Mouse (Mus musculus) midbrain, embryonic 10.5 days (tissue): ENCODE measurements around the gene Tmem102. TPM values are rescaled to one million over a fixed set of nuclear protein-coding genes. Genes with fewer than 3 reads are reported as not detected.

Source experiments
- DNase-seq: peaks from one replicate; pipeline ENCODE4 v3.0.0-alpha.2; 2017; ENCODE audit warnings: low spot score
- H3K27ac ChIP-seq: fragments of 300-500 bp; sonication (generic); replicated peaks from 2 replicates; pipeline ENCODE4 v1.5.1; 2016; ENCODE audit warnings: mild to moderate bottlenecking
- H3K27me3 ChIP-seq: fragments of 300-500 bp; sonication (generic); 2 replicates; pipeline ENCODE4 v1.6.1; 2016; ENCODE audit warnings: low read depth, mild to moderate bottlenecking; ENCODE audit not compliant: poor library complexity, severe bottlenecking
- H3K36me3 ChIP-seq: fragments of 300-500 bp; sonication (generic); 2 replicates; pipeline ENCODE4 v1.6.1; 2016; ENCODE audit warnings: mild to moderate bottlenecking, moderate library complexity
- H3K4me1 ChIP-seq: fragments of 300-500 bp; sonication (generic); 2 replicates; pipeline ENCODE4 v1.6.1; 2016
- H3K4me3 ChIP-seq: fragments of 300-500 bp; sonication (generic); 2 replicates; pipeline ENCODE4 v1.5.1; 2016; ENCODE audit warnings: mild to moderate bottlenecking, moderate library complexity
- H3K9me3 ChIP-seq: fragments of 300-500 bp; sonication (generic); replicated peaks from 2 replicates; pipeline ENCODE4 v1.6.1; 2016; ENCODE audit warnings: mild to moderate bottlenecking
- WGBS: fragments of 180-500 bp; shearing (Covaris S2); methylation state at CpG from one replicate; pipeline ENCODE4 v1.1.7; 2016; 5-methylcytosine and 5-hydroxymethylcytosine counted together
- polyA plus RNA-seq: library from polyadenylated mRNA; unstranded; fragments of >200 nt; fragmentation: Nextera tagmentation; extraction: Ambion mirVana; gene quantifications from 2 replicates; pipeline ENCODE4 v1.2.1, GENCODE M21; 2016

The Tmem102 gene
- polyA plus RNA-seq, 1 experiment from 2014 or later, result 0.90 TPM

- no peaks in the 10 kb centered on the region; the same call in 1 of the 2 replicates for H3K27me3 ChIP-seq
- peaks cover 19% of the 10 kb centered on the region for H3K9me3 ChIP-seq
- no peaks in the 10 kb centered on the region for H3K36me3 ChIP-seq
- no peak within 1 kb of the TSS for H3K4me3 ChIP-seq
- DNase-seq, result no peak
- H3K27ac ChIP-seq, result no peak within 1 kb of the TSS
- H3K4me1 ChIP-seq, result no peaks in the 10 kb centered on the region
- WGBS, result 66% methylated on average over 10 of the region's 10 CpGs
These were observed 9.7 kb upstream of the Tmem102 start, which contains the start of gene Gm39566 for GRCm38 (mm10) chr11:69815155-69815554. Gene Gm39566, minus strand, starts transcription at chr11:69815298.

GRCm38 (mm10) chr11:69810280-69810679 is 4.9 kb upstream of the Tmem102 start:
- Histone ChIP-seq H3K9me3 (peaks cover 5% of the 10 kb centered on the region; the same call in 1 of the 2 replicates), H3K4me3 (no peak overlapping the region), H3K27me3 (peaks cover 23% of the 10 kb centered on the region), H3K4me1 (peaks cover 3% of the 10 kb centered on the region; the same call in 1 of the 2 replicates), H3K36me3 (no peaks in the 10 kb centered on the region), H3K27ac (no peak overlapping the region)
- no peak for DNase-seq

GRCm38 (mm10) chr11:69807641-69808040 is 2.2 kb upstream of the Tmem102 start:
- H3K36me3 ChIP-seq, result no peaks in the 10 kb centered on the region
- no peak for DNase-seq
- H3K27ac ChIP-seq, result no peak overlapping the region
- peaks cover 30% of the 10 kb centered on the region for H3K4me1 ChIP-seq
- H3K9me3 ChIP-seq, result peaks cover 5% of the 10 kb centered on the region; the same call in 1 of the 2 replicates
- H3K27me3 ChIP-seq, result peaks cover 49% of the 10 kb centered on the region
- 82% methylated on average over 2 of the region's 2 CpGs for WGBS
- H3K4me3 ChIP-seq, result no peak overlapping the region

- H3K27me3 ChIP-seq, result peaks cover 62% of the 10 kb centered on the region
- H3K36me3 ChIP-seq, result no peaks in the 10 kb centered on the region
- H3K4me3 ChIP-seq, result no peak overlapping the region
- H3K9me3 ChIP-seq, result peaks cover 5% of the 10 kb centered on the region; the same call in 1 of the 2 replicates
- WGBS, result 86% methylated on average over 4 of the region's 4 CpGs
- DNase-seq, result no peak
- no peak overlapping the region for H3K27ac ChIP-seq
- peaks cover 42% of the 10 kb centered on the region for H3K4me1 ChIP-seq
These were observed 954 bp upstream of the Tmem102 start for GRCm38 (mm10) chr11:69806378-69806777.

- DNase-seq, result no peak
- H3K9me3 ChIP-seq, result peaks cover 5% of the 10 kb centered on the region; the same call in 1 of the 2 replicates
- H3K27ac ChIP-seq, result no peak overlapping the region
- H3K4me1 ChIP-seq, result peaks cover 60% of the 10 kb centered on the region
- H3K27me3 ChIP-seq, result peaks cover 80% of the 10 kb centered on the region
- WGBS, result 5% methylated on average over 12 of the region's 12 CpGs
- H3K36me3 ChIP-seq, result no peaks in the 10 kb centered on the region
- peak overlapping the region; percentile 66 for H3K4me3 ChIP-seq
These were observed 828 bp downstream of the Tmem102 start for GRCm38 (mm10) chr11:69804652-69804940.

GRCm38 (mm10) chr11:69803786-69804651 is 1.4 kb downstream of the Tmem102 start:
- H3K4me1 ChIP-seq, result peaks cover 66% of the 10 kb centered on the region
- peak overlapping the region; percentile 58 for H3K27ac ChIP-seq
- WGBS, result 1% methylated on average over 60 of the region's 60 CpGs
- peaks cover 85% of the 10 kb centered on the region for H3K27me3 ChIP-seq
- H3K36me3 ChIP-seq, result no peaks in the 10 kb centered on the region
- peak; percentile 78 for DNase-seq
- H3K4me3 ChIP-seq, result peak overlapping the region; percentile 66
- H3K9me3 ChIP-seq, result peaks cover 5% of the 10 kb centered on the region; the same call in 1 of the 2 replicates

GRCm38 (mm10) chr11:69803328-69803727 is 2.1 kb downstream of the Tmem102 start:
- Histone ChIP-seq H3K4me1 (peaks cover 73% of the 10 kb centered on the region), H3K9me3 (peaks cover 5% of the 10 kb centered on the region; the same call in 1 of the 2 replicates), H3K27ac (peak overlapping the region; percentile 58), H3K27me3 (peaks cover 92% of the 10 kb centered on the region), H3K36me3 (no peaks in the 10 kb centered on the region), H3K4me3 (peak overlapping the region; percentile 66)
- whole genome bisulfite sequencing, result under 1% methylated on average over 12 of the region's 12 CpGs
- no peak for DNase-seq

- WGBS, result under 1% methylated on average over 33 of the region's 33 CpGs
- DNase-seq, result peak; percentile 83
- Histone ChIP-seq H3K4me1 (peaks cover 77% of the 10 kb centered on the region), H3K4me3 (peak overlapping the region; percentile 66), H3K36me3 (no peaks in the 10 kb centered on the region), H3K27me3 (peaks cover 99% of the 10 kb centered on the region), H3K27ac (peak overlapping the region; percentile 68), H3K9me3 (peaks cover 5% of the 10 kb centered on the region; the same call in 1 of the 2 replicates)
These were observed 2.7 kb downstream of the Tmem102 start for GRCm38 (mm10) chr11:69802648-69803105.

GRCm38 (mm10) chr11:69801379-69801977 is 3.9 kb downstream of the Tmem102 start, which contains the start of gene Fgf11:
Gene Fgf11, minus strand, starts transcription at chr11:69801857.
- 2% methylated on average over 33 of the region's 33 CpGs for WGBS
- peak within 1 kb of the TSS; percentile 95 for H3K27ac ChIP-seq
- H3K4me1 ChIP-seq, result peaks cover 77% of the 10 kb centered on the region
- peak; percentile 25 for DNase-seq
- H3K4me3 ChIP-seq, result peak within 1 kb of the TSS; percentile 66
- peaks cover 3% of the 10 kb centered on the region; the same call in 1 of the 2 replicates for H3K9me3 ChIP-seq
- no peaks in the 10 kb centered on the region for H3K36me3 ChIP-seq
- peaks cover 100% of the 10 kb centered on the region for H3K27me3 ChIP-seq

GRCm38 (mm10) chr11:69800392-69801197 is 4.8 kb downstream of the Tmem102 start:
- Histone ChIP-seq H3K27me3 (peaks cover 100% of the 10 kb centered on the region), H3K9me3 (no peaks in the 10 kb centered on the region), H3K27ac (peak overlapping the region; percentile 95), H3K4me3 (peak overlapping the region; percentile 66), H3K36me3 (no peaks in the 10 kb centered on the region), H3K4me1 (peaks cover 82% of the 10 kb centered on the region)
- DNase-seq, result peak; percentile 89
- WGBS, result 1% methylated on average over 36 of the region's 36 CpGs

GRCm38 (mm10) chr11:69800138-69800391 is 5.4 kb downstream of the Tmem102 start:
- Histone ChIP-seq H3K27ac (peak overlapping the region; percentile 95), H3K4me1 (peaks cover 82% of the 10 kb centered on the region), H3K27me3 (peaks cover 96% of the 10 kb centered on the region), H3K9me3 (no peaks in the 10 kb centered on the region), H3K36me3 (no peaks in the 10 kb centered on the region), H3K4me3 (peak overlapping the region; percentile 66)
- no peak for DNase-seq
- under 1% methylated on average over 11 of the region's 11 CpGs for WGBS

- peak overlapping the region; percentile 95 for H3K27ac ChIP-seq
- DNase-seq, result peak; percentile 56
- H3K4me3 ChIP-seq, result peak overlapping the region; percentile 66
- 27% methylated on average over 12 of the region's 12 CpGs for WGBS
- H3K36me3 ChIP-seq, result no peaks in the 10 kb centered on the region
- no peaks in the 10 kb centered on the region for H3K9me3 ChIP-seq
- peaks cover 79% of the 10 kb centered on the region for H3K4me1 ChIP-seq
- H3K27me3 ChIP-seq, result peaks cover 92% of the 10 kb centered on the region
These were observed 5.9 kb downstream of the Tmem102 start for GRCm38 (mm10) chr11:69799394-69800137.
